Mouse (Mus musculus) ES-E14 (cell line): ENCODE data around the gene Cfap73. TPM values are rescaled to one million over a fixed set of nuclear protein-coding genes. Genes with fewer than 3 reads are reported as not detected.

ENCODE experiments used
- DNase-seq: peaks from one replicate; pipeline ENCODE4 v3.0.0-alpha.2; 2013; ENCODE audit warnings: low read depth, low spot score
- H3K27ac ChIP-seq: 2 replicates; pipeline ENCODE4 v1.5.1; 2012; ENCODE audit warnings: low read depth, mild to moderate bottlenecking, low read length, moderate library complexity, mixed read lengths; ENCODE audit not compliant: poor library complexity, insufficient read depth, severe bottlenecking
- H3K36me3 ChIP-seq: 2 replicates; pipeline ENCODE4 v1.6.1; 2012; ENCODE audit warnings: mild to moderate bottlenecking, low read length, moderate library complexity, mixed read lengths; ENCODE audit not compliant: control insufficient read depth, poor library complexity, insufficient read depth, severe bottlenecking
- H3K4me1 ChIP-seq, 2 experiments: fragments of 150-350 bp in 1 of 2; sonication (generic) in 1 of 2; 2 replicates each; pipeline ENCODE4 v1.6.1; 2012; ENCODE audit warnings: low read length in 2 of 2, mild to moderate bottlenecking in 1 of 2, mixed read lengths in 1 of 2; ENCODE audit not compliant: control insufficient read depth in 2 of 2, insufficient read depth in 2 of 2, poor library complexity in 1 of 2
- H3K4me3 ChIP-seq, 2 experiments: fragments of 150-350 bp in 1 of 2; sonication (generic) in 1 of 2; 2 replicates each; pipeline ENCODE4 v1.5.1; 2012; ENCODE audit warnings: low read length in 2 of 2, low read depth in 1 of 2, mild to moderate bottlenecking in 1 of 2, mixed read lengths in 1 of 2; ENCODE audit not compliant: insufficient read depth in 1 of 2, poor library complexity in 1 of 2, severe bottlenecking in 1 of 2
- H3K9ac ChIP-seq: 2 replicates; pipeline ENCODE4 v1.6.1; 2012; ENCODE audit warnings: low read depth, mild to moderate bottlenecking, low read length, mixed read lengths; ENCODE audit not compliant: poor library complexity, insufficient read depth, severe bottlenecking
- H3K9me3 ChIP-seq: fragments of 150-350 bp; sonication (generic); 2 replicates; pipeline ENCODE4 v1.6.1; 2012; ENCODE audit warnings: low read depth, mild to moderate bottlenecking, low read length; ENCODE audit not compliant: control insufficient read depth, insufficient read depth
- CHD2 ChIP-seq: IDR thresholded peaks from 2 replicates; pipeline ENCODE4 v1.6.1; 2014; ENCODE audit warnings: mild to moderate bottlenecking, low read depth, low read length, inconsistent platforms
- HCFC1 ChIP-seq: IDR thresholded peaks from 2 replicates; pipeline ENCODE4 v1.6.1; 2012; ENCODE audit warnings: low read length, inconsistent platforms, borderline replicate concordance; ENCODE audit not compliant: insufficient read depth
- MAFK ChIP-seq: IDR thresholded peaks from 2 replicates; pipeline ENCODE4 v1.6.1; 2014; ENCODE audit warnings: mild to moderate bottlenecking, low read depth, low read length, inconsistent platforms; ENCODE audit not compliant: insufficient read depth
- ZC3H11A ChIP-seq: IDR thresholded peaks from 2 replicates; pipeline ENCODE4 v1.6.1; 2012; ENCODE audit warnings: low read depth, mild to moderate bottlenecking, inconsistent platforms, low read length, borderline replicate concordance
- ZNF384 ChIP-seq: IDR thresholded peaks from 2 replicates; pipeline ENCODE4 v1.6.1; 2012; ENCODE audit warnings: low read depth, low read length, inconsistent platforms
- in situ Hi-C, 2 experiments: fragments of 600-800 bp; cut with MboI; formaldehyde crosslinking; loops; one replicate each; pipeline ENCODE4 v1.15.1; 2025; ENCODE audit warnings: low sequenced_read_pairs in 2 of 2, inconsistent platforms in 1 of 2; ENCODE audit not compliant: unreplicated experiment in 2 of 2
- total RNA-seq: library from RNA; depleted of rRNA; stranded (reverse); fragments of 300-350 nt; gene quantifications from 2 replicates; pipeline ENCODE4 v1.2.3, GENCODE M21; 2012

Gene Cfap73
- total RNA-seq, 1 experiment = not detected

DNA sequence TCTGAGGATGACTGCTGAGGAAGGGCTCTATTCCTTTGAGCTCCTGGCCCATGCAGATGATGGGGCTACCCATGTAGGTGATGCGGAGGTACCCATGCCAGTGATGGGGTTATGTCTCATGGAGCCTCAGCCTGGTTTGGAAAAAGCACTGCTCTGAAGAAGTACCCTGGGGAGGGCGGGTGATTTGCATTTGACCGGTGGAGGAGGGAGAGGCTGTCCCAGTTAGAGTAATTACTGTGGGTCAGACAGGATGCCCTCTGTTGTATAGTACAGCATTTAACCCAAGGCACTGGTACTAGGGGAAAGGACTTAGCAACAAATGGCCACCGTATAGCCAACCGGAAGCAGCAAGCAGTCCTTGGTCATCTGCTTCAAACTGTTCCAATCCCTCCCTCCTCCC is 825 bp upstream of the Cfap73 start:
- no peak for TF ChIP-seq HCFC1
- TF ChIP-seq ZNF384 = no peak
- no peak for TF ChIP-seq MAFK
- no peak for TF ChIP-seq CHD2
- no peak for TF ChIP-seq ZC3H11A
- Histone ChIP-seq H3K36me3 (no peaks in the 10 kb centered on the region), H3K4me3 (no peak overlapping the region), H3K9me3 (no peaks in the 10 kb centered on the region), H3K9ac (no peak overlapping the region), H3K27ac (no peak overlapping the region), H3K4me1 (no peaks in the 10 kb centered on the region; a peak in 1 of 4 replicates)
- no peak for DNase-seq
- in situ Hi-C loops = loop anchor here in 1 of 2 experiments (10.0 kb wide), 1 partner anchor 100 kb away; no protein-coding TSS in a partner anchor

DNA sequence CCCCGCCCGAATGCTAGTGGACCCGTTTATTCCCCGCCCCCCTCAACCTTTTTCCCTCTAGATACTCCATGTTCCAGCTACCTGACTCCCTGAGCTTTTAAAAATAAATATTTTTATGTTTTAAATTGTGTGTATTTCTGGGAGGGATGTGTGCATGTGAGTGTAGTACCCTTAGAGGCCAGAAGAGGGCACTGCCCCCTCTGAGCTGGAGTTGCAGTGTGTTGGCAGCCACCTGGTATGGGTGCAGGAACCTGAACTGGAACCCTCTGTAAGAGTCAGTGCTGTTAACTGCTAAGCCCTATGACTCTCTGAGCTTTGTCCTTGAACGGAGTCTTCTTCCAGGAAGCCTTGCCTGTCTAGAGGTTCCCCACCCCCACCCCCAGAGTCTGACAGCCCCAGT is 2.1 kb downstream of the Cfap73 start:
- in situ Hi-C loops = loop anchor here in 1 of 2 experiments (10.0 kb wide), 1 partner anchor 103 kb away; no protein-coding TSS in a partner anchor
- TF ChIP-seq CHD2 = no peak
- no peak for TF ChIP-seq MAFK
- TF ChIP-seq HCFC1 = no peak
- no peak for TF ChIP-seq ZNF384
- no peak for TF ChIP-seq ZC3H11A
- no peak for DNase-seq
- no peaks in the 10 kb centered on the region for H3K9me3 ChIP-seq
- no peak overlapping the region for H3K9ac ChIP-seq
- no peak overlapping the region for H3K4me3 ChIP-seq
- H3K36me3 ChIP-seq = peaks cover 12% of the 10 kb centered on the region
- peaks cover 0 to 2% of the 10 kb centered on the region in 2 experiments; a peak in 2 of 4 replicates for H3K4me1 ChIP-seq
- H3K27ac ChIP-seq = no peak overlapping the region

DNA sequence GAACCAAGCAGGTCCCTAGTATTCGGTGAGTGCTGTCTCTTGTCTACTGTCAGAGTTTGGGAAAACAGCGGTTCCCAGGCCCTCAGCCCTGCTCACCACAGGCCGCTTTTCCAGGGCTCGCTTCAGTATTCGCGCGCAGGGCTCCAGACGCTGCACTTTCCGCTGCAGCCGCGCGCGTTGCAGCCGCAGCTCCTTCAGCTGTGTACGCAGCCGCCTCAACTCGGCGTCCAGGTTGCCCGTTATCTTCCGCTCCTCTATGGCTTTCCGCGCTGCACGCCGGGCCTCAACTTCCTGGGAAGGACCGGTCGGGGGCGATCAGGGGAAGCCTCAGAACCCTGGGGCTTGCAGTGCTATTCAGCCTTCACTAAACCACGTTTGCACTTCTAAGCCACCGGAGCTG is 2.9 kb downstream of the Cfap73 start:
- no peak for TF ChIP-seq MAFK
- no peak for TF ChIP-seq ZNF384
- TF ChIP-seq HCFC1 = no peak
- no peak for TF ChIP-seq ZC3H11A
- TF ChIP-seq CHD2 = no peak
- Histone ChIP-seq H3K4me1 (peaks cover 2 to 5% of the 10 kb centered on the region in 2 experiments; a peak in 2 of 4 replicates), H3K36me3 (peaks cover 16% of the 10 kb centered on the region), H3K4me3 (peak overlapping the region; percentile 1 to 48; a peak in 2 of 4 replicates), H3K27ac (no peak overlapping the region), H3K9ac (0 out of 2 replicates have a peak overlapping the region, but pooled peaks have one; percentile 38), H3K9me3 (no peaks in the 10 kb centered on the region)
- in situ Hi-C loops = loop anchor here in 1 of 2 experiments (10.0 kb wide), 1 partner anchor 104 kb away; no protein-coding TSS in a partner anchor
- DNase-seq = no peak

DNA sequence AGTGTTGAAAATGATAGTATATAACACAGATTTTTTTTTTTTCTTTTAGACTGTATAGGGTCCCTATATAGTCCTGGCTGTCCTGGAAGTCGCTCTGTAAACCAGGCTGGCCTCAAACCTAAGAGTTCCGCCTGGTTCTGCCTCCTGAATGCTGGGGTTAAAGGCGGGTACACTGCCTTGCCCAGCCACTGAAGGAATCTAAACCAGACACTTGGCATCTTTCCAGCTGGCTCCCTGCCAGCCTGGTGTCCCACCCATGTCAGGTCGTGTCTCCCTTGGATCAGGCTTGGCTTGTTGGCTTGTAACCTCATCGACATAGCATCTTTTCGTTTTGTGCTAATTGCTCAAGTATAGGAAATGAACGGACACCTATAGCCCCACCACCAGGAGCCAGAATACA is 5.4 kb downstream of the Cfap73 start:
- H3K27ac ChIP-seq = no peak overlapping the region
- no peak overlapping the region for H3K9ac ChIP-seq
- peaks cover 2 to 5% of the 10 kb centered on the region in 2 experiments; a peak in 2 of 4 replicates for H3K4me1 ChIP-seq
- TF ChIP-seq ZC3H11A (no peak), HCFC1 (no peak)
- no peak overlapping the region for H3K4me3 ChIP-seq
- no peak for DNase-seq
- in situ Hi-C loops = loop anchor here in 1 of 2 experiments (10.0 kb wide), 1 partner anchor 106 kb away; no protein-coding TSS in a partner anchor
- peaks cover 39% of the 10 kb centered on the region for H3K36me3 ChIP-seq
- H3K9me3 ChIP-seq = no peaks in the 10 kb centered on the region
